Mouse (Mus musculus) liver, postnatal 0 days (tissue): Measurements from ENCODE around the gene Prkcq.

Source experiments
- CTCF ChIP-seq: sonication (generic); IDR thresholded peaks from 2 replicates; pipeline ENCODE4 v1.5.1; 2016; ENCODE audit warnings: antibody characterized with exemption, low read depth
- EP300 ChIP-seq: IDR thresholded peaks from 2 replicates; pipeline ENCODE4 v1.6.1; 2016; ENCODE audit warnings: antibody characterized with exemption, low read depth, mild to moderate bottlenecking

GRCm38 (mm10) chr2:11333301-11334017, 161.6 kb downstream of the Prkcq start:
- TF ChIP-seq CTCF = no peak
- TF ChIP-seq EP300 = no peak
